Mouse (Mus musculus): ENCODE results near the gene Camk2g. TPM values are rescaled to one million over a fixed set of nuclear protein-coding genes. Genes with fewer than 3 reads are reported as not detected.

The Camk2g gene
- total and polyA plus RNA-seq, 3 experiments, result 15.7 to 33.1 (median 18.5) TPM

- dilution Hi-C loops (cut with MboI; ENCODE audit: extremely low pct_ligation_motif_present, extremely low pct_unique_long_range_greater_than_20kb, low sequenced_read_pairs) (no loop called here), in situ Hi-C loops (cut with MboI; ENCODE audit: low pct_ligation_motif_present, low pct_unique_long_range_greater_than_20kb, low sequenced_read_pairs) (loop anchor here (5.0 to 25.0 kb wide), 2 partner anchors 36 to 214 kb away; no protein-coding TSS in a partner anchor)
- Histone ChIP-seq H3K27me3 (replicated peaks) (no peaks in the 10 kb centered on the region), H3K4me1 (ENCODE audit: control insufficient read depth in 1 of 2, insufficient read depth in 2 of 2) (peaks cover 4 to 21% of the 10 kb centered on the region in 2 experiments; a peak in 3 of 4 replicates), H3K36me3 (replicated peaks in 1 of 2; ENCODE audit: control insufficient read depth in 1 of 2, insufficient read depth in 1 of 2, low read length in 1 of 2) (peaks cover 0 to 2% of the 10 kb centered on the region in 2 experiments), H3K79me2 (replicated peaks; ENCODE audit: control insufficient read depth, extremely low read depth, insufficient read depth, poor library complexity, severe bottlenecking) (no peaks in the 10 kb centered on the region), H3K4me3 (replicated peaks in 1 of 3; ENCODE audit: low read depth in 2 of 3, low read length in 2 of 3, poor library complexity in 1 of 3) (no peak overlapping the region), H3K9me3 (replicated peaks; ENCODE audit: low read length) (no peaks in the 10 kb centered on the region), H3K9ac (ENCODE audit: insufficient read depth, low read depth) (no peak overlapping the region), H3K27ac (ENCODE audit: insufficient read depth, low read depth) (no peak overlapping the region), H3K4me2 (ENCODE audit: insufficient read depth, low read depth, poor library complexity, severe bottlenecking) (peak overlapping the region; percentile 75)
- no peak for DNase-seq (ENCODE audit: extremely low read depth)
- TF ChIP-seq MAFK (IDR thresholded peaks at IDR 0.05; ENCODE audit: insufficient replicate concordance, low read length) (peak; percentile 89), TCF12 (IDR thresholded peaks at IDR 0.05; ENCODE audit: low read depth, low read length) (no peak)
Measured at GRCm38 (mm10) chr14:20798300-20798699, 4.4 kb upstream of the Camk2g start.

DNA sequence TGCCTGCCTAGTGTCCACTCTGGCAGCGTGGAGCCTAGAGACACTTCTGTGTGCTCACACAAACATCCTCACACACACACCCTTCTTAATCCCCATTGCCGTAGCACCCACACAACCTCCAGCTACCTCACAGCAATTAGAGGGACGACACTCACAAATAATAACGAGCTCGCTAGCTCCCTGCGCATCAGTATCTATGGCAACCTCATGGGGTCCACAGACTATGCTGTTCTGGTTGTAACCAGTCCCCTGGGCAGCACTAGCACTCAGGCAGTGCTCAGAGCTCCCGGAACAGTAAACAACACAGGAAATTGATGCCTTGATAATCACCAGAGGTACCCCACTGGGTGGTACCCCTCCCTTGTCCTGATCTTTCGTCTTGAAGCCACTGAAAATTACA, 2.8 kb upstream of the Camk2g start:
- Histone ChIP-seq H3K79me2 (replicated peaks; ENCODE audit: control insufficient read depth, extremely low read depth, insufficient read depth, poor library complexity, severe bottlenecking) (peaks cover 4% of the 10 kb centered on the region; the same call in 1 of the 2 replicates), H3K4me2 (ENCODE audit: insufficient read depth, low read depth, poor library complexity, severe bottlenecking) (no peak overlapping the region), H3K36me3 (replicated peaks in 1 of 2; ENCODE audit: control insufficient read depth in 1 of 2, insufficient read depth in 1 of 2, low read length in 1 of 2) (peaks cover 1 to 12% of the 10 kb centered on the region in 2 experiments), H3K4me3 (replicated peaks in 1 of 3; ENCODE audit: low read depth in 2 of 3, low read length in 2 of 3, poor library complexity in 1 of 3) (no peak overlapping the region), H3K4me1 (ENCODE audit: control insufficient read depth in 1 of 2, insufficient read depth in 2 of 2) (peaks cover 7 to 33% of the 10 kb centered on the region in 2 experiments), H3K27me3 (replicated peaks) (no peaks in the 10 kb centered on the region), H3K9me3 (replicated peaks; ENCODE audit: low read length) (no peaks in the 10 kb centered on the region), H3K27ac (ENCODE audit: insufficient read depth, low read depth) (no peak overlapping the region), H3K9ac (ENCODE audit: insufficient read depth, low read depth) (no peak overlapping the region)
- in situ Hi-C loops (cut with MboI; ENCODE audit: low pct_ligation_motif_present, low pct_unique_long_range_greater_than_20kb, low sequenced_read_pairs), result loop anchor here (5.0 to 25.0 kb wide), 2 partner anchors 34 to 216 kb away; no protein-coding TSS in a partner anchor
- DNase-seq (ENCODE audit: extremely low read depth), result no peak
- dilution Hi-C loops (cut with MboI; ENCODE audit: extremely low pct_ligation_motif_present, extremely low pct_unique_long_range_greater_than_20kb, low sequenced_read_pairs), result no loop called here
- no peak for TF ChIP-seq USF1 (IDR thresholded peaks at IDR 0.05; ENCODE audit: low read depth, low read length)
- TF ChIP-seq UBTF (IDR thresholded peaks at IDR 0.05; ENCODE audit: low read depth, low read length), result no peak
- TF ChIP-seq USF2 (conservative IDR thresholded peaks at IDR 0.05; ENCODE audit: low read depth, low read length), result no peak
- TF ChIP-seq RAD21 (IDR thresholded peaks at IDR 0.05; ENCODE audit: low read depth, low read length), result no peak
- no peak for TF ChIP-seq IRF4 (IDR thresholded peaks at IDR 0.05; ENCODE audit: low read depth, low read length)
- TF ChIP-seq JUND (conservative IDR thresholded peaks at IDR 0.05; ENCODE audit: low read depth, low read length), result no peak
- TF ChIP-seq ZNF384 (IDR thresholded peaks at IDR 0.05; ENCODE audit: low read depth, low read length), result no peak
- no peak for TF ChIP-seq E2F4 (IDR thresholded peaks at IDR 0.05; ENCODE audit: insufficient replicate concordance, low read depth, low read length)
- TF ChIP-seq RCOR1 (conservative IDR thresholded peaks at IDR 0.05; ENCODE audit: low read depth, low read length), result no peak
- TF ChIP-seq TCF12 (IDR thresholded peaks at IDR 0.05; ENCODE audit: low read depth, low read length), result no peak
- TF ChIP-seq CHD2 (IDR thresholded peaks at IDR 0.05; ENCODE audit: low read length), result no peak
- no peak for TF ChIP-seq GABPA (IDR thresholded peaks at IDR 0.05; ENCODE audit: insufficient replicate concordance, low read depth, low read length)
- no peak for TF ChIP-seq MAFK (IDR thresholded peaks at IDR 0.05; ENCODE audit: insufficient replicate concordance, low read length)
- no peak for TF ChIP-seq KAT2A (IDR thresholded peaks at IDR 0.05; ENCODE audit: insufficient replicate concordance, low read length)
- TF ChIP-seq NRF1 (IDR thresholded peaks at IDR 0.05; ENCODE audit: low read depth, low read length), result no peak
- TF ChIP-seq MAX (IDR thresholded peaks at IDR 0.05; ENCODE audit: low read length), result no peak
- no peak for TF ChIP-seq EP300 (IDR thresholded peaks at IDR 0.05; ENCODE audit: low read length)
- TF ChIP-seq HCFC1 (IDR thresholded peaks at IDR 0.05; ENCODE audit: low read depth, low read length), result no peak
